Mouse (Mus musculus) MEL (cell line): ENCODE measurements at regions not wholly inside any gene's neighbourhood (a gene's known extent, or its start where the extent isn't known, plus 50 kb on each side); places are given as distances from the start of the nearest gene placed in this dataset.

ENCODE experiments used
- DNase-seq: peaks from one replicate; pipeline ENCODE4 v3.0.0; 2011; ENCODE audit warnings: low read depth, low spot score
- H3K27ac ChIP-seq: 2 replicates; pipeline ENCODE4 v1.5.1; 2012; ENCODE audit warnings: low read depth, mild to moderate bottlenecking, control low read depth, low read length, moderate library complexity; ENCODE audit not compliant: control insufficient read depth
- H3K27me3 ChIP-seq, 2 experiments: fragments of 150-350 bp in 1 of 2; sonication (generic) in 1 of 2; 2 replicates each; pipeline ENCODE4 v1.6.1; 2012; ENCODE audit warnings: low read length in 2 of 2, mild to moderate bottlenecking in 2 of 2, improper control_type of control experiment in 1 of 2, moderate library complexity in 1 of 2; ENCODE audit not compliant: insufficient read depth in 2 of 2, control insufficient read depth in 1 of 2
- H3K36me3 ChIP-seq, 2 experiments: 2 replicates each; pipeline ENCODE4 v1.6.1; 2012 to 2014; ENCODE audit warnings: low read length in 2 of 2, improper control_type of control experiment in 1 of 2, inconsistent platforms in 1 of 2, mild to moderate bottlenecking in 1 of 2; ENCODE audit not compliant: insufficient read depth in 2 of 2, control insufficient read depth in 1 of 2
- H3K4me1 ChIP-seq, 2 experiments: fragments of 150-350 bp in 1 of 2; sonication (generic) in 1 of 2; 2 replicates each; pipeline ENCODE4 v1.6.1; 2012; ENCODE audit warnings: low read length in 2 of 2, improper control_type of control experiment in 1 of 2, mild to moderate bottlenecking in 1 of 2; ENCODE audit not compliant: insufficient read depth in 2 of 2, control insufficient read depth in 1 of 2
- H3K4me3 ChIP-seq, 2 experiments: fragments of 150-350 bp in 1 of 2; sonication (generic) in 1 of 2; 2 replicates each; pipeline ENCODE4 v1.5.1; 2012; ENCODE audit warnings: low read depth in 2 of 2, low read length in 2 of 2, mild to moderate bottlenecking in 2 of 2, moderate library complexity in 2 of 2, control low read depth in 1 of 2, improper control_type of control experiment in 1 of 2; ENCODE audit not compliant: control insufficient read depth in 1 of 2, insufficient read depth in 1 of 2
- H3K79me2 ChIP-seq: 2 replicates; pipeline ENCODE4 v1.6.1; 2012; ENCODE audit warnings: mild to moderate bottlenecking, low read length, moderate library complexity; ENCODE audit not compliant: control insufficient read depth, poor library complexity, insufficient read depth
- H3K9ac ChIP-seq: 2 replicates; pipeline ENCODE4 v1.6.1; 2012; ENCODE audit warnings: low read depth, mild to moderate bottlenecking, control low read depth, low read length, moderate library complexity; ENCODE audit not compliant: control insufficient read depth, poor library complexity, severe bottlenecking
- H3K9me3 ChIP-seq: fragments of 150-350 bp; sonication (generic); replicated peaks from 2 replicates; pipeline ENCODE4 v1.6.1; 2012; ENCODE audit warnings: mild to moderate bottlenecking, low read length, improper control_type of control experiment, moderate library complexity; ENCODE audit not compliant: insufficient read depth
- BHLHE40 ChIP-seq: IDR thresholded peaks from 2 replicates; pipeline ENCODE4 v1.6.1; 2012; ENCODE audit warnings: low read depth, mild to moderate bottlenecking, inconsistent platforms, low read length, improper control_type of control experiment, borderline replicate concordance
- ELF1 ChIP-seq: IDR thresholded peaks from 2 replicates; pipeline ENCODE4 v1.6.1; 2014; ENCODE audit warnings: low read depth, mild to moderate bottlenecking, inconsistent platforms, low read length, improper control_type of control experiment, moderate library complexity
- EP300 ChIP-seq, 2 experiments: IDR thresholded peaks; 2 replicates each; pipeline ENCODE4 v1.6.1; 2011; ENCODE audit warnings: improper control_type of control experiment in 2 of 2, low read length in 2 of 2, low read depth in 1 of 2, mild to moderate bottlenecking in 1 of 2
- HCFC1 ChIP-seq: IDR thresholded peaks from 2 replicates; pipeline ENCODE4 v1.6.1; 2012; ENCODE audit warnings: low read depth, mild to moderate bottlenecking, inconsistent platforms, low read length, improper control_type of control experiment, moderate library complexity
- JUND ChIP-seq: IDR thresholded peaks from 2 replicates; pipeline ENCODE4 v1.6.1; 2011; ENCODE audit warnings: low read depth, mild to moderate bottlenecking, improper control_type of control experiment, low read length
- MAFK ChIP-seq: IDR thresholded peaks from 2 replicates; pipeline ENCODE4 v1.6.1; 2011; ENCODE audit warnings: low read depth, mild to moderate bottlenecking, low read length, improper control_type of control experiment, borderline replicate concordance
- MAX ChIP-seq: IDR thresholded peaks from 2 replicates; pipeline ENCODE4 v1.6.1; 2011; ENCODE audit warnings: low read length, improper control_type of control experiment
- MEF2A ChIP-seq: IDR thresholded peaks from 2 replicates; pipeline ENCODE4 v1.6.1; 2014; ENCODE audit warnings: low read depth, mild to moderate bottlenecking, inconsistent platforms, low read length, improper control_type of control experiment; ENCODE audit not compliant: poor library complexity, insufficient replicate concordance, severe bottlenecking; ENCODE audit errors: extremely low read depth
- MYC ChIP-seq: IDR thresholded peaks from 2 replicates; pipeline ENCODE4 v1.6.1; 2011; ENCODE audit warnings: low read depth, mild to moderate bottlenecking, low read length, improper control_type of control experiment, moderate library complexity
- POLR2A ChIP-seq, 2 experiments: IDR thresholded peaks; 2 replicates each; pipeline ENCODE4 v1.6.1; 2011 to 2012; ENCODE audit warnings: low read length in 2 of 2, mild to moderate bottlenecking in 2 of 2, control low read depth in 1 of 2, improper control_type of control experiment in 1 of 2, low read depth in 1 of 2, moderate library complexity in 1 of 2; ENCODE audit not compliant: control insufficient read depth in 1 of 2, insufficient read depth in 1 of 2, poor library complexity in 1 of 2
- SIN3A ChIP-seq: IDR thresholded peaks from 2 replicates; pipeline ENCODE4 v1.6.1; 2012; ENCODE audit warnings: low read length, improper control_type of control experiment, inconsistent platforms
- TAL1 ChIP-seq: IDR thresholded peaks from 2 replicates; pipeline ENCODE4 v1.6.1; 2012; ENCODE audit warnings: mild to moderate bottlenecking, inconsistent platforms, low read length, moderate library complexity, mixed read lengths
- TBP ChIP-seq: IDR thresholded peaks from 2 replicates; pipeline ENCODE4 v1.8.0; 2011; ENCODE audit warnings: low read depth, low read length, improper control_type of control experiment
- TCF12 ChIP-seq: IDR thresholded peaks from 2 replicates; pipeline ENCODE4 v1.6.1; 2014; ENCODE audit warnings: low read depth, mild to moderate bottlenecking, inconsistent platforms, low read length, improper control_type of control experiment, moderate library complexity
- ZC3H11A ChIP-seq: IDR thresholded peaks from 2 replicates; pipeline ENCODE4 v1.6.1; 2012; ENCODE audit warnings: low read depth, mild to moderate bottlenecking, inconsistent platforms, low read length, improper control_type of control experiment
- ZNF384 ChIP-seq: IDR thresholded peaks from 2 replicates; pipeline ENCODE4 v1.6.1; 2012; ENCODE audit warnings: low read depth, mild to moderate bottlenecking, inconsistent platforms, low read length, improper control_type of control experiment

DNA sequence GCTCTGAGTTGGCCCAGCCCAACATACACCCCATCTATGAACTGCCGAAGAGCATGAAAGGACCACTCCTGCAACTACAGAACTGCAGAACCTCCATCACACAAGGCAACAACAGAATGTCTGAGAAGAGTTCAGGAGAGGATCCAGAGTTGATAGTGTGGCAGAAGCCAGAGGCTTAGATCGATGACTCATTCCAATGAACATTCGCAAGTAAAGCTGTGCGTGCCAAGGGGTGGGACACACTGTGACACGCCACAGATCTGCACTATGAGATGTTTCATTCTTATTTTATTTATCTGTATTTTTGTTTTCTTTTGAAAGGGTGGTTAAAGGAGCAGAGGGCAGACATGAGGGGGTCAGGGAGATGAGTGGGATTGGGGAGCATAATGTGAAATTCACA, 103.7 kb upstream of the Ppargc1a start:
- Histone ChIP-seq H3K36me3 (no peaks in the 10 kb centered on the region), H3K27ac (no peak overlapping the region), H3K4me1 (peaks cover 0 to 4% of the 10 kb centered on the region in 2 experiments; a peak in 1 of 4 replicates), H3K79me2 (no peaks in the 10 kb centered on the region), H3K4me3 (no peak overlapping the region), H3K27me3 (0 out of 4 replicates have a peak, but pooled peaks cover 0 to 2% of the 10 kb centered on the region in 2 experiments), H3K9me3 (no peaks in the 10 kb centered on the region), H3K9ac (no peak overlapping the region)
- no peak for TF ChIP-seq JUND
- no peak for TF ChIP-seq MEF2A
- TF ChIP-seq TAL1: no peak
- no peak for TF ChIP-seq ZC3H11A
- no peak for TF ChIP-seq TBP
- no peak for TF ChIP-seq POLR2A (IDR thresholded peaks at IDR 0.05; ENCODE audit: control insufficient read depth in 1 of 2, insufficient read depth in 1 of 2, low read depth in 1 of 2, low read length in 2 of 2, poor library complexity in 1 of 2)
- TF ChIP-seq EP300 (IDR thresholded peaks at IDR 0.05; ENCODE audit: low read depth in 1 of 2, low read length in 2 of 2): no peak
- TF ChIP-seq HCFC1: no peak
- DNase-seq: peak; percentile 6

DNA sequence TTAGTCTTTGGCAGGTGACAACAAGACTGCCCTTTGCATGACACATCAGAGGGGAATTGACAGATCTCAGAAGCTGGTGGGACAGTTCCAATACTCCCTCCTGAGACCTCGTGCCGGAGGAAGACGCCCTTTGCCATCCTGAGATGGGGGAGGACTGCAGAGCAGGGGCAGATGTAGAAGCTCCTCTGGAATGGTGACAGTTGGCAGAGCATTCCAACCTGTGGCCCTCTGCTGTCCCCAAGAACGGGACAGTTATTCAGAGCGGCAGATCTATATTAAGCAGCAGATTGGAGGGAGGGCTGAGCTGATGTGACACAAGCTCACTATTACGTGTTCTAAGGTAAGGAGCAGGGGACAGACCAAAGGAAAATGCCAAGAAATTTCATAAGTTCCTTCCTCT, 97.7 kb upstream of the Ppargc1a start:
- Histone ChIP-seq H3K9ac (no peak overlapping the region), H3K4me3 (no peak overlapping the region), H3K79me2 (no peaks in the 10 kb centered on the region), H3K4me1 (no peaks in the 10 kb centered on the region), H3K9me3 (no peaks in the 10 kb centered on the region), H3K27me3 (no peaks in the 10 kb centered on the region), H3K27ac (no peak overlapping the region), H3K36me3 (no peaks in the 10 kb centered on the region)
- TF ChIP-seq MYC (no peak), SIN3A (no peak), BHLHE40 (no peak), ELF1 (no peak), MAX (no peak), MAFK (no peak), TCF12 (no peak), ZNF384 (no peak)
- no peak for DNase-seq
